ENCODE assay signal across 28 mouse cellular contexts in the genomic region with DNA sequence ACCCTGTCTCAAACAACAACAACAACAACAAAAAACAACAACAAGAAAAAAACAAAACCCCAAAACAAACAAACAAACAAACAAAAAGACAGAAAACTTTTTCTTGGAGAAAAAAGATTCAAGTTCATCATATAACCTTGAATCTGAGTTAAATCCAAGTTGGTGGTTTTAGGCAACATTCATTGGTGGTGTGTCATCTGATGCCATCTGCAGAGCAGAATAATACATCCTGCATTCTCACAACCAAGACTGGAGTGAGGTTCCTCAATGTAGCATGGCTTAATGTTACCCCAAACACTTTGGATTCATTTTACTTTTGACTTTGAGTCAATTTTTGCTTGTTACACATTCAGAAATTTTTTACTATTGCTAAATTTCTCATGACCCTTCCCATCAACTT.
"Had no signal": no experiment of that assay in that cellular context is flagged by ENCODE, and none has a peak within 500 bp of the region (broad histone marks: within the 10 kb centered on the region; RNA-seq: fewer than 3 reads in every experiment).

No protein-coding gene starts in this region.

- ATAC-seq: hindbrain, postnatal 0 days; intestine, embryonic 16.5 days had no signal

- H3K27ac ChIP-seq: gastrocnemius, adult 2 months; heart, embryonic 10.5 days; hindbrain, embryonic 10.5 days; hindbrain, embryonic 13.5 days; hindbrain, embryonic 15.5 days; hindbrain, postnatal 0 days; kidney, embryonic 15.5 days; kidney, postnatal 0 days; left cerebral cortex, adult 2 months; limb, embryonic 10.5 days; limb, embryonic 12.5 days; liver, embryonic 13.5 days; liver, embryonic 15.5 days had no signal

- H3K36me3 ChIP-seq: heart, embryonic 10.5 days; heart, embryonic 12.5 days; hindbrain, embryonic 10.5 days; hindbrain, embryonic 13.5 days; hindbrain, embryonic 15.5 days; kidney, embryonic 15.5 days; limb, embryonic 10.5 days; limb, embryonic 12.5 days; liver, embryonic 13.5 days; liver, embryonic 15.5 days had no signal

- DNase-seq: gastrocnemius, adult 2 months; gastrocnemius, postnatal 10 days; gastrocnemius, postnatal 25 days; heart, adult 18-20 months; heart, postnatal 10 days; heart, postnatal 4 days; kidney, adult 11 months; kidney, adult 2 months; kidney, adult 9 months; kidney, postnatal 14 days; kidney, postnatal 36 days; layer of hippocampus, adult 9-11 months; liver; liver, embryonic 13.5 days had no signal

- H3K9me3 ChIP-seq: heart, embryonic 10.5 days; heart, embryonic 12.5 days; hindbrain, embryonic 10.5 days; hindbrain, embryonic 13.5 days; hindbrain, embryonic 15.5 days; kidney, embryonic 15.5 days; limb, embryonic 10.5 days; limb, embryonic 12.5 days; liver, embryonic 13.5 days; liver, embryonic 15.5 days had no signal

- H3K4me3 ChIP-seq: gastrocnemius, adult 2 months; heart, embryonic 10.5 days; heart, embryonic 12.5 days; hindbrain, embryonic 10.5 days; hindbrain, embryonic 13.5 days; hindbrain, embryonic 15.5 days; kidney, embryonic 15.5 days; left cerebral cortex, adult 2 months; limb, embryonic 10.5 days; limb, embryonic 12.5 days; liver, embryonic 13.5 days; liver, embryonic 15.5 days had no signal

- H3K4me1 ChIP-seq: heart, embryonic 10.5 days; heart, embryonic 12.5 days; hindbrain, embryonic 13.5 days; hindbrain, embryonic 15.5 days; kidney, embryonic 15.5 days; limb, embryonic 10.5 days; limb, embryonic 12.5 days; liver, embryonic 13.5 days; liver, embryonic 15.5 days had no signal

- H3K27me3 ChIP-seq: heart, embryonic 12.5 days; hindbrain, embryonic 13.5 days; hindbrain, embryonic 15.5 days; kidney, embryonic 15.5 days; limb, embryonic 12.5 days; liver, embryonic 13.5 days; liver, embryonic 15.5 days had no signal

- H3K9ac ChIP-seq: heart, embryonic 12.5 days; hindbrain, embryonic 13.5 days; hindbrain, embryonic 15.5 days; kidney, embryonic 15.5 days; limb, embryonic 12.5 days; liver, embryonic 13.5 days; liver, embryonic 15.5 days had no signal

- H3K4me2 ChIP-seq: heart, embryonic 12.5 days; hindbrain, embryonic 13.5 days; hindbrain, embryonic 15.5 days; kidney, embryonic 15.5 days; limb, embryonic 12.5 days; liver, embryonic 11.5 days; liver, embryonic 13.5 days; liver, embryonic 15.5 days had no signal
